Mouse (Mus musculus): ENCODE data around the gene Gmppa. TPM values are rescaled to one million over a fixed set of nuclear protein-coding genes. Genes with fewer than 3 reads are reported as not detected.
A peak's percentile ranks its signal among the peaks of the same experiment; 100 is the strongest.

The Gmppa gene
- polyA plus RNA-seq, 2 experiments = 22.8 to 34.3 TPM

GRCm38 (mm10) chr1:75409950-75410349 lies 25.8 kb upstream of the Gmppa start:
- no peak overlapping the region for H3K9ac ChIP-seq (replicated peaks)
- no peaks in the 10 kb centered on the region for H3K27me3 ChIP-seq (ENCODE audit: control insufficient read depth, insufficient read depth, low read length)
- WGBS (ENCODE audit: insufficient replicate concordance) = 60% methylated on average over 7 of the region's 7 CpGs
- DNase-seq (ENCODE audit: low read depth in 3 of 3, low spot score in 3 of 3) (no peak), ATAC-seq (ENCODE audit: insufficient read depth) (no peak)
- H3K36me3 ChIP-seq (replicated peaks; ENCODE audit: control insufficient read depth, insufficient read depth, low read depth) = no peaks in the 10 kb centered on the region
- no peaks in the 10 kb centered on the region for H3K4me1 ChIP-seq (replicated peaks; ENCODE audit: control insufficient read depth in 2 of 2, insufficient read depth in 2 of 2, low read length in 1 of 2)
- H3K27ac ChIP-seq = no peak overlapping the region
- H3K4me2 ChIP-seq (ENCODE audit: low read depth) = no peak overlapping the region
- no peak overlapping the region for H3K4me3 ChIP-seq (ENCODE audit: insufficient read depth in 1 of 2, low read depth in 2 of 2, low read length in 2 of 2)
- H3K9me3 ChIP-seq (ENCODE audit: control insufficient read depth, low read length) = no peaks in the 10 kb centered on the region
- TF ChIP-seq CTCF (IDR thresholded peaks at IDR 0.05; ENCODE audit: low read depth) (no peak), EP300 (IDR thresholded peaks at IDR 0.05; ENCODE audit: low read depth) (no peak)

GRCm38 (mm10) chr1:75412196-75412595 lies 23.5 kb upstream of the Gmppa start:
- H3K9me3 ChIP-seq (ENCODE audit: control insufficient read depth, low read length) = no peaks in the 10 kb centered on the region
- DNase-seq (ENCODE audit: low read depth in 3 of 3, low spot score in 3 of 3) = no peak
- H3K4me3 ChIP-seq (ENCODE audit: insufficient read depth in 1 of 2, low read depth in 2 of 2, low read length in 2 of 2) = no peak overlapping the region
- no peak overlapping the region for H3K4me2 ChIP-seq (ENCODE audit: low read depth)
- H3K27ac ChIP-seq = no peak overlapping the region
- no peaks in the 10 kb centered on the region for H3K36me3 ChIP-seq (replicated peaks; ENCODE audit: control insufficient read depth, insufficient read depth, low read depth)
- TF ChIP-seq EP300 (IDR thresholded peaks at IDR 0.05; ENCODE audit: low read depth) = no peak
- TF ChIP-seq CTCF (IDR thresholded peaks at IDR 0.05; ENCODE audit: low read depth) = no peak
- no peak for ATAC-seq (ENCODE audit: insufficient read depth)
- no peaks in the 10 kb centered on the region for H3K4me1 ChIP-seq (replicated peaks; ENCODE audit: control insufficient read depth in 2 of 2, insufficient read depth in 2 of 2, low read length in 1 of 2)
- WGBS (ENCODE audit: insufficient replicate concordance) = 66% methylated on average over 3 of the region's 3 CpGs
- H3K9ac ChIP-seq (replicated peaks) = no peak overlapping the region
- H3K27me3 ChIP-seq (ENCODE audit: control insufficient read depth, insufficient read depth, low read length) = no peaks in the 10 kb centered on the region

- Histone ChIP-seq H3K4me2 (ENCODE audit: low read depth) (no peak overlapping the region), H3K4me1 (replicated peaks; ENCODE audit: control insufficient read depth in 2 of 2, insufficient read depth in 2 of 2, low read length in 1 of 2) (no peaks in the 10 kb centered on the region), H3K9ac (replicated peaks) (no peak overlapping the region), H3K27ac (no peak overlapping the region), H3K4me3 (ENCODE audit: insufficient read depth in 1 of 2, low read depth in 2 of 2, low read length in 2 of 2) (no peak overlapping the region), H3K27me3 (ENCODE audit: control insufficient read depth, insufficient read depth, low read length) (no peaks in the 10 kb centered on the region), H3K36me3 (replicated peaks; ENCODE audit: control insufficient read depth, insufficient read depth, low read depth) (no peaks in the 10 kb centered on the region), H3K9me3 (ENCODE audit: control insufficient read depth, low read length) (no peaks in the 10 kb centered on the region)
- DNase-seq (ENCODE audit: low read depth in 3 of 3, low spot score in 3 of 3) (no peak), ATAC-seq (ENCODE audit: insufficient read depth) (no peak)
- 39% methylated on average over 3 of the region's 3 CpGs for WGBS (ENCODE audit: insufficient replicate concordance)
- TF ChIP-seq EP300 (IDR thresholded peaks at IDR 0.05; ENCODE audit: low read depth) (no peak), CTCF (IDR thresholded peaks at IDR 0.05; ENCODE audit: low read depth) (peak; percentile 71)
These were observed 22.0 kb upstream of the Gmppa start for GRCm38 (mm10) chr1:75413749-75414148.

- 8% methylated on average over 19 of the region's 20 CpGs for WGBS (ENCODE audit: insufficient replicate concordance)
- Histone ChIP-seq H3K4me1 (replicated peaks; ENCODE audit: control insufficient read depth in 2 of 2, insufficient read depth in 2 of 2, low read length in 1 of 2) (no peaks in the 10 kb centered on the region), H3K9me3 (ENCODE audit: control insufficient read depth, low read length) (no peaks in the 10 kb centered on the region), H3K27ac (no peak overlapping the region), H3K4me3 (ENCODE audit: insufficient read depth in 1 of 2, low read depth in 2 of 2, low read length in 2 of 2) (no peak overlapping the region), H3K4me2 (ENCODE audit: low read depth) (no peak overlapping the region), H3K9ac (replicated peaks) (no peak overlapping the region), H3K36me3 (replicated peaks; ENCODE audit: control insufficient read depth, insufficient read depth, low read depth) (no peaks in the 10 kb centered on the region), H3K27me3 (ENCODE audit: control insufficient read depth, insufficient read depth, low read length) (peaks cover 46% of the 10 kb centered on the region)
- TF ChIP-seq CTCF (IDR thresholded peaks at IDR 0.05; ENCODE audit: low read depth) (no peak), EP300 (IDR thresholded peaks at IDR 0.05; ENCODE audit: low read depth) (no peak)
- no peak for ATAC-seq (ENCODE audit: insufficient read depth)
- no peak for DNase-seq (ENCODE audit: low read depth in 3 of 3, low spot score in 3 of 3)
These were observed 13.9 kb upstream of the Gmppa start for GRCm38 (mm10) chr1:75421794-75422193.

GRCm38 (mm10) chr1:75422216-75422822 lies 13.4 kb upstream of the Gmppa start:
- DNase-seq (ENCODE audit: low read depth in 3 of 3, low spot score in 3 of 3) (no peak), ATAC-seq (ENCODE audit: insufficient read depth) (no peak)
- TF ChIP-seq CTCF (IDR thresholded peaks at IDR 0.05; ENCODE audit: low read depth) (no peak), EP300 (IDR thresholded peaks at IDR 0.05; ENCODE audit: low read depth) (no peak)
- WGBS (ENCODE audit: insufficient replicate concordance) = 4% methylated on average over 32 of the region's 32 CpGs
- Histone ChIP-seq H3K36me3 (replicated peaks; ENCODE audit: control insufficient read depth, insufficient read depth, low read depth) (no peaks in the 10 kb centered on the region), H3K4me2 (ENCODE audit: low read depth) (no peak overlapping the region), H3K9me3 (ENCODE audit: control insufficient read depth, low read length) (no peaks in the 10 kb centered on the region), H3K27ac (no peak overlapping the region), H3K4me1 (replicated peaks; ENCODE audit: control insufficient read depth in 2 of 2, insufficient read depth in 2 of 2, low read length in 1 of 2) (no peaks in the 10 kb centered on the region), H3K9ac (replicated peaks) (no peak overlapping the region), H3K4me3 (ENCODE audit: insufficient read depth in 1 of 2, low read depth in 2 of 2, low read length in 2 of 2) (no peak overlapping the region), H3K27me3 (ENCODE audit: control insufficient read depth, insufficient read depth, low read length) (peaks cover 46% of the 10 kb centered on the region)

All from liver, embryonic 14.5 days (tissue).